Mouse (Mus musculus): Measurements from ENCODE around the gene Alpl.

GRCm38 (mm10) chr4:137717671-137718070, 78.5 kb downstream of the Alpl start:
- TF ChIP-seq CTCF (conservative IDR thresholded peaks at IDR 0.05; ENCODE audit: low read length), result no peak
- TF ChIP-seq NANOG (IDR thresholded peaks at IDR 0.05; ENCODE audit: borderline replicate concordance, low read length), result no peak
- no peak for TF ChIP-seq POU5F1 (IDR thresholded peaks at IDR 0.05; ENCODE audit: borderline replicate concordance, low read length)

Measured in E14TG2a.4 (cell line).